Mouse (Mus musculus) small intestine, adult 10 weeks (tissue): ENCODE results near the gene Vmn2r1. TPM values are rescaled to one million over a fixed set of nuclear protein-coding genes. Genes with fewer than 3 reads are reported as not detected.

Experiments used
- polyA plus RNA-seq: library from polyadenylated mRNA; stranded (reverse); fragments of 350-450 nt; fragmentation: Illumina TruSeq; extraction: RNeasy Lipid Tissue Mini Kit (QIAGEN cat#74804); gene quantifications from one replicate; pipeline ENCODE4 v1.2.3, GENCODE M21; 2014; ENCODE audit warnings: low replicate concordance

Gene Vmn2r1
- polyA plus RNA-seq, result not detected

GRCm38 (mm10) chr3:64081247-64081646 lies at the start of gene Vmn2r1:
TSS of gene Vmn2r1 (plus strand) at chr3:64081547.

GRCm38 (mm10) chr3:64141878-64142508 lies 60.6 kb downstream of the Vmn2r1 start, which contains the start of gene Vmn2r2:
TSS of gene Vmn2r2 (minus strand) at chr3:64141928.

Other genes with a start within 250 kb of the Vmn2r1 start
- 14.3 TPM for gene Plch1, start 182.1 kb upstream of the Vmn2r1 start, polyA plus RNA-seq
- 2.8 TPM for gene E130311K13Rik, start 152.1 kb upstream of the Vmn2r1 start, polyA plus RNA-seq
- 101 TPM for gene Slc33a1, start 116.8 kb upstream of the Vmn2r1 start, polyA plus RNA-seq
- 30.5 TPM for gene Gmps, start 105.4 kb upstream of the Vmn2r1 start, polyA plus RNA-seq
- not detected for gene Vmn2r2, start 60.4 kb downstream of the Vmn2r1 start, polyA plus RNA-seq
- not detected for gene Vmn2r3, start 208.2 kb downstream of the Vmn2r1 start, polyA plus RNA-seq